9 mouse cellular contexts compared by ENCODE assay signal in the genomic region with DNA sequence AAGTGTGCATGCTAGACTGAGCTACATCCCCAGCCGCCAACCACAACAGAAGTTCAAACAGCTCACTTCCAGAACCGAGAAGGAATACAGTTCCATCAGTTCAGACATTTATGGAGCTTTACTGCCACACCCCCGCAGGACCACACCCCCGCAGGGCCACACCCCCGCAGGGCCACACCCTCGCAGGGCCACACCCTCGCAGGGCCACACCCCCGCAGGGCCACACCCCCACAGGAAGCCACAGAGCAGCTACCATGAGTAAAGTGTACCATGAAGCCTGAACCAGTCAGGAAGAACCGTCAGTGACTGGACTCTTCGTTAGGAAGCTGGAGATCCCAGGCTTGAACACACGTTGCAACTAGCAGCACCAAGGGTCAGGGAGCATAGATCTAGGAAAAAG. TPM values are rescaled to one million over a fixed set of nuclear protein-coding genes. Genes with fewer than 3 reads are reported as not detected.
A peak's percentile ranks its signal among the peaks of the same experiment; 100 is the strongest.
DNase-seq lines count a peak whose midpoint lies in the region; ATAC-seq and TF ChIP-seq lines count a peak whose summit lies in the region.
"Had no signal": no experiment of that assay in that cellular context is flagged by ENCODE, and none has a peak within 500 bp of the region (broad histone marks: within the 10 kb centered on the region; RNA-seq: fewer than 3 reads in every experiment).

No protein-coding gene starts in this region.

- no peak overlapping the region for H3K4me3 ChIP-seq in gastrocnemius, adult 2 months
- H3K4me3 ChIP-seq in MEL (ENCODE audit: control insufficient read depth in 1 of 2, insufficient read depth in 1 of 2, low read depth in 2 of 2, low read length in 2 of 2): peak overlapping the region in 1 of 2 experiments; percentile 14; a peak in 1 of 4 replicates
- H3K4me3 ChIP-seq in midbrain, embryonic 13.5 days (replicated peaks): no peak overlapping the region

- no peak overlapping the region for H3K27ac ChIP-seq in gastrocnemius, adult 2 months
- no peak overlapping the region for H3K27ac ChIP-seq in MEL (ENCODE audit: control insufficient read depth, low read depth, low read length)
- no peak overlapping the region for H3K27ac ChIP-seq in midbrain, embryonic 13.5 days

- no peaks in the 10 kb centered on the region for H3K27me3 ChIP-seq in MEL (ENCODE audit: control insufficient read depth in 1 of 2, insufficient read depth in 2 of 2, low read length in 2 of 2)
- H3K27me3 ChIP-seq in splenic B cell, adult 2 months (ENCODE audit: control insufficient read depth, insufficient read depth, low read length, poor library complexity, severe bottlenecking): no peaks in the 10 kb centered on the region
- H3K27me3 ChIP-seq in midbrain, embryonic 13.5 days: no peaks in the 10 kb centered on the region

- peak overlapping the region; percentile 12; the same call in 1 of the 2 replicates for H3K9ac ChIP-seq in MEL (ENCODE audit: control insufficient read depth, low read depth, low read length, poor library complexity, severe bottlenecking)
- no peak overlapping the region for H3K9ac ChIP-seq in midbrain, embryonic 13.5 days (replicated peaks)

- H3K36me3 ChIP-seq in MEL (ENCODE audit: control insufficient read depth in 1 of 2, insufficient read depth in 2 of 2, low read length in 2 of 2): peaks cover 0 to 7% of the 10 kb centered on the region in 2 experiments; a peak in 2 of 4 replicates
- H3K36me3 ChIP-seq in splenic B cell, adult 2 months (ENCODE audit: control insufficient read depth, insufficient read depth, low read length, poor library complexity, severe bottlenecking): no peaks in the 10 kb centered on the region
- H3K36me3 ChIP-seq in midbrain, embryonic 13.5 days: no peaks in the 10 kb centered on the region

- intact Hi-C loops in gastrocnemius, postnatal 14 days (cut with DNase I; ENCODE audit: low total_unique reads): no loop called here
- intact Hi-C loops in gastrocnemius, adult 2 months (cut with DNase I): no loop called here
- intact Hi-C loops in left cerebral cortex, postnatal 14 days (cut with DNase I): no loop called here

- no peak for TF ChIP-seq EP300 in MEL (IDR thresholded peaks at IDR 0.05; ENCODE audit: low read depth in 1 of 2, low read length in 2 of 2)

- H3K4me1 ChIP-seq in MEL (ENCODE audit: control insufficient read depth in 1 of 2, insufficient read depth in 2 of 2, low read length in 2 of 2): peaks cover 8 to 21% of the 10 kb centered on the region in 2 experiments
- H3K4me1 ChIP-seq in midbrain, embryonic 13.5 days (replicated peaks): peaks cover 11% of the 10 kb centered on the region

- TF ChIP-seq RAD21 in MEL (IDR thresholded peaks at IDR 0.05; ENCODE audit: low read depth, low read length): no peak

- ATAC-seq in hematopoietic stem cell, adult 5-6 weeks (replicated peaks in 1 of 2; ENCODE audit: insufficient read depth in 1 of 2, low FRiP score in 2 of 2, low TSS enrichment in 1 of 2, low read depth in 1 of 2, poor library complexity in 2 of 2, severe bottlenecking in 2 of 2): peak; percentile 38 to 70; a peak in 3 of 4 replicates
- no peak for ATAC-seq in midbrain, embryonic 13.5 days

- no peak overlapping the region for H3K4me2 ChIP-seq in midbrain, embryonic 13.5 days (replicated peaks)

- TF ChIP-seq CTCF in gastrocnemius, adult 2 months (IDR thresholded peaks at IDR 0.05): no peak
- TF ChIP-seq CTCF in MEL (IDR thresholded peaks at IDR 0.05 in 2 of 3, conservative IDR thresholded peaks at IDR 0.05 in 1 of 3; ENCODE audit: control insufficient read depth in 1 of 3, insufficient read depth in 1 of 3, low read depth in 2 of 3, low read length in 3 of 3, poor library complexity in 1 of 3, severe bottlenecking in 1 of 3): no peak

- no peaks in the 10 kb centered on the region for H3K79me2 ChIP-seq in MEL (ENCODE audit: control insufficient read depth, insufficient read depth, low read length, poor library complexity)

- peak in 1 of 2 experiments; percentile 57; a peak in 1 of 4 replicates for TF ChIP-seq POLR2A in MEL (IDR thresholded peaks at IDR 0.05; ENCODE audit: control insufficient read depth in 1 of 2, insufficient read depth in 1 of 2, low read depth in 1 of 2, low read length in 2 of 2, poor library complexity in 1 of 2)

- no peaks in the 10 kb centered on the region for H3K9me3 ChIP-seq in MEL (replicated peaks; ENCODE audit: insufficient read depth, low read length)
- no peaks in the 10 kb centered on the region for H3K9me3 ChIP-seq in midbrain, embryonic 13.5 days

- 27% methylated on average over 11 of the region's 11 CpGs for WGBS in midbrain, embryonic 13.5 days

- DNase-seq in gastrocnemius, postnatal 14 days: peak; percentile 34
- DNase-seq in gastrocnemius, adult 2 months: no peak
- DNase-seq in MEL (ENCODE audit: low read depth, low spot score): peak; percentile 88
- peak; percentile 65 for DNase-seq in splenic B cell, adult 2 months (ENCODE audit: low read depth, low spot score)
- no peak for DNase-seq in left cerebral cortex, postnatal 14 days (ENCODE audit: low spot score in 2 of 2)
- no peak for DNase-seq in right cerebral cortex, postnatal 14 days
- DNase-seq: gastrocnemius, postnatal 10 days had no signal

TF ChIP-seq in MEL, 35 proteins besides CTCF, POLR2A, EP300 and RAD21:
- TF ChIP-seq NELFE (IDR thresholded peaks at IDR 0.05; ENCODE audit: low read depth, low read length): peak; percentile 43
- TF ChIP-seq GATA1 (IDR thresholded peaks at IDR 0.05; ENCODE audit: low read depth, low read length): no peak
- TF ChIP-seq MAZ (IDR thresholded peaks at IDR 0.05; ENCODE audit: low read depth, low read length): no peak
- no peak; the same call in 1 of the 2 replicates for TF ChIP-seq ZMIZ1 (IDR thresholded peaks at IDR 0.05; ENCODE audit: low read depth, low read length)
- TF ChIP-seq ETS1 (IDR thresholded peaks at IDR 0.05; ENCODE audit: low read depth, low read length): no peak
- TF ChIP-seq MXI1 (IDR thresholded peaks at IDR 0.05; ENCODE audit: low read depth, low read length): peak; percentile 51
- no peak for TF ChIP-seq MEF2A (IDR thresholded peaks at IDR 0.05; ENCODE audit: extremely low read depth, insufficient replicate concordance, low read depth, low read length, poor library complexity, severe bottlenecking)
- peak; percentile 56; the same call in 1 of the 2 replicates for TF ChIP-seq ELF1 (IDR thresholded peaks at IDR 0.05; ENCODE audit: low read depth, low read length)
- no peak for TF ChIP-seq MAFK (IDR thresholded peaks at IDR 0.05; ENCODE audit: borderline replicate concordance, low read depth, low read length)
- no peak for TF ChIP-seq USF2 (IDR thresholded peaks at IDR 0.05; ENCODE audit: borderline replicate concordance in 1 of 2, insufficient read depth in 1 of 2, low read depth in 1 of 2, low read length in 2 of 2)
- peak; percentile 43; the same call in 1 of the 2 replicates for TF ChIP-seq SIN3A (IDR thresholded peaks at IDR 0.05; ENCODE audit: low read length)
- no peak for TF ChIP-seq TBP (IDR thresholded peaks at IDR 0.05; ENCODE audit: low read depth, low read length)
- 0 out of 2 replicates have a peak, but pooled peaks have one; percentile 48 for TF ChIP-seq HCFC1 (IDR thresholded peaks at IDR 0.05; ENCODE audit: low read depth, low read length)
- no peak for TF ChIP-seq ZC3H11A (IDR thresholded peaks at IDR 0.05; ENCODE audit: low read depth, low read length)
- peak; percentile 34; the same call in 1 of the 2 replicates for TF ChIP-seq POLR2AphosphoS2 (IDR thresholded peaks at IDR 0.05; ENCODE audit: low read length)
- TF ChIP-seq POLR2AphosphoS5 (IDR thresholded peaks at IDR 0.05; ENCODE audit: borderline replicate concordance, low read depth, low read length): no peak
- TF ChIP-seq MYC (IDR thresholded peaks at IDR 0.05; ENCODE audit: low read depth, low read length): no peak

RNA-seq across cellular contexts. Expression of gene Brd3os, which starts 3.8 kb away (rescaled TPM):
- 1 to 10 TPM in 1 of 2 experiments, under 1 TPM in 1; 1.00 to 1.4 TPM for total RNA-seq in gastrocnemius, postnatal 14 days (2021)
- total RNA-seq in gastrocnemius, adult 2 months (2021): 1 to 10 TPM in 1 of 2 experiments, under 1 TPM in 1; 0.61 to 1.0 TPM
- 0.31 and 0.72 TPM in 2 replicates for total RNA-seq in MEL (2012; rRNA removed)
- 1 to 10 TPM in 1 of 2 experiments, not detected in 1; 2.9 TPM for polyA plus RNA-seq in MEL (2012; ENCODE audit: insufficient read depth in 1 of 2, insufficient read length in 2 of 2, low read depth in 1 of 2, low replicate concordance in 2 of 2, missing spikeins in 1 of 2)
- total RNA-seq in hematopoietic stem cell, adult 5-6 weeks (2017): 0.31 and 2.9 TPM in 2 replicates
- total RNA-seq in left cerebral cortex, postnatal 14 days (2021): 10 to 100 TPM; 27.9 to 28.5 TPM
- 27.9 and 29.0 TPM in 2 replicates for polyA plus RNA-seq in midbrain, embryonic 13.5 days (2015; fragmentation: Nextera tagmentation; extraction: Ambion mirVana)

RNA-seq across cellular contexts. Expression of gene Vav2, which starts 11.4 kb away (rescaled TPM):
- total RNA-seq in gastrocnemius, postnatal 14 days (2021): 1 to 10 TPM; 3.2 to 4.0 TPM
- total RNA-seq in gastrocnemius, adult 2 months (2021): 1 to 10 TPM; 2.0 to 4.3 TPM
- 7.4 and 8.8 TPM in 2 replicates for total RNA-seq in MEL (2012; rRNA removed)
- polyA plus RNA-seq in MEL (2012; ENCODE audit: insufficient read depth in 1 of 2, insufficient read length in 2 of 2, low read depth in 1 of 2, low replicate concordance in 2 of 2, missing spikeins in 1 of 2): 10 to 100 TPM in 1 of 2 experiments, not detected in 1; 15.9 TPM
- total RNA-seq in hematopoietic stem cell, adult 5-6 weeks (2017): 11.5 and 11.6 TPM in 2 replicates
- total RNA-seq in left cerebral cortex, postnatal 14 days (2021): 10 to 100 TPM; 15.9 to 18.9 TPM
- polyA plus RNA-seq in midbrain, embryonic 13.5 days (2015; fragmentation: Nextera tagmentation; extraction: Ambion mirVana): 12.7 and 15.4 TPM in 2 replicates

Comparison
In these comparisons a context has a peak if more than half of its experiments do, and no peak if none do; other contexts are left out.
1. DNase-seq: peak in gastrocnemius, postnatal 14 days (single experiment), MEL (single experiment) and splenic B cell, adult 2 months (single experiment); none in gastrocnemius, adult 2 months (single experiment), left cerebral cortex, postnatal 14 days (0 of 2) and right cerebral cortex, postnatal 14 days (single experiment).